In genomic region chr1:77846039-77846727, GRCm38 (mm10) we compare ENCODE assay signal across 18 mouse cellular contexts.
A peak's percentile ranks its signal among the peaks of the same experiment; 100 is the strongest.
DNase-seq lines count a peak whose midpoint lies in the region; ATAC-seq lines count a peak whose summit lies in the region.
"Had no signal": no experiment of that assay in that cellular context is flagged by ENCODE, and none has a peak within 500 bp of the region (broad histone marks: within the 10 kb centered on the region; RNA-seq: fewer than 3 reads in every experiment).

No protein-coding gene starts in this region.

- no peaks in the 10 kb centered on the region for H3K4me1 ChIP-seq in intestine, embryonic 16.5 days (ENCODE audit: control insufficient read depth, insufficient read depth, low read length)
- H3K4me1 ChIP-seq in intestine, embryonic 15.5 days (replicated peaks): 0 out of 2 replicates have a peak, but pooled peaks cover 4% of the 10 kb centered on the region

- H3K9ac ChIP-seq in intestine, embryonic 16.5 days (ENCODE audit: low read depth, low read length): no peak overlapping the region
- H3K9ac ChIP-seq in intestine, embryonic 15.5 days: no peak overlapping the region
- H3K9ac ChIP-seq: embryonic facial prominence, embryonic 13.5 days; hindbrain, embryonic 13.5 days had no signal

- intact Hi-C loops in gastrocnemius, postnatal 36 days (cut with DNase I): no loop called here

- ATAC-seq in intestine, embryonic 16.5 days: peak; percentile 52; the same call in 1 of the 2 replicates
- no peak for ATAC-seq in intestine, embryonic 15.5 days

- no peaks in the 10 kb centered on the region for H3K27me3 ChIP-seq in intestine, embryonic 16.5 days (replicated peaks; ENCODE audit: control insufficient read depth, insufficient read depth, low read length)
- H3K27me3 ChIP-seq in intestine, embryonic 15.5 days (replicated peaks): no peaks in the 10 kb centered on the region
- H3K27me3 ChIP-seq: embryonic facial prominence, embryonic 13.5 days; hindbrain, embryonic 13.5 days had no signal

- no peaks in the 10 kb centered on the region for H3K36me3 ChIP-seq in intestine, embryonic 16.5 days (ENCODE audit: control insufficient read depth, insufficient read depth, low read length)
- no peaks in the 10 kb centered on the region for H3K36me3 ChIP-seq in intestine, embryonic 15.5 days
- H3K36me3 ChIP-seq: embryonic facial prominence, embryonic 13.5 days; heart, embryonic 10.5 days; hindbrain, embryonic 13.5 days had no signal

- 0 out of 2 replicates have a peak overlapping the region, but pooled peaks have one; percentile 1 for H3K27ac ChIP-seq in intestine, embryonic 16.5 days (ENCODE audit: low read length)
- H3K27ac ChIP-seq in intestine, embryonic 15.5 days: no peak overlapping the region
- H3K27ac ChIP-seq: embryonic facial prominence, embryonic 13.5 days; heart, embryonic 10.5 days; hindbrain, embryonic 13.5 days; left cerebral cortex, adult 2 months had no signal

- peak; percentile 5 to 11 for DNase-seq in cerebellum, postnatal 36 days
- DNase-seq in cerebellum, adult 8-10 months: no peak
- peak; percentile 13 for DNase-seq in 3134 (ENCODE audit: extremely low read depth, insufficient read length, low spot score)
- DNase-seq in Muller cell, postnatal 12 days (ENCODE audit: inconsistent ontology term): peak; percentile 43
- no peak for DNase-seq in gastrocnemius, postnatal 36 days
- DNase-seq: adrenal gland, postnatal 25 days; kidney, adult 2 months; kidney, postnatal 25 days; lung, adult 2 months; lung, postnatal 36 days; retina, postnatal 1 day had no signal

- H3K4me3 ChIP-seq in intestine, embryonic 16.5 days (ENCODE audit: low read length): no peak overlapping the region
- H3K4me3 ChIP-seq in intestine, embryonic 15.5 days (replicated peaks): no peak overlapping the region
- H3K4me3 ChIP-seq: embryonic facial prominence, embryonic 13.5 days; heart, embryonic 10.5 days; hindbrain, embryonic 13.5 days; left cerebral cortex, adult 2 months had no signal

- H3K9me3 ChIP-seq in intestine, embryonic 16.5 days (ENCODE audit: control insufficient read depth, low read length): no peaks in the 10 kb centered on the region
- H3K9me3 ChIP-seq in intestine, embryonic 15.5 days: no peaks in the 10 kb centered on the region
- H3K9me3 ChIP-seq: embryonic facial prominence, embryonic 13.5 days; heart, embryonic 10.5 days; hindbrain, embryonic 13.5 days had no signal

- H3K4me2 ChIP-seq in intestine, embryonic 16.5 days (ENCODE audit: low read depth, low read length): no peak overlapping the region
- H3K4me2 ChIP-seq in intestine, embryonic 15.5 days (replicated peaks): no peak overlapping the region
- H3K4me2 ChIP-seq: embryonic facial prominence, embryonic 13.5 days; hindbrain, embryonic 13.5 days; liver, embryonic 11.5 days had no signal

- 62% methylated on average over 12 of the region's 12 CpGs for WGBS in intestine, embryonic 16.5 days
- WGBS in intestine, embryonic 15.5 days: 57% methylated on average over 12 of the region's 12 CpGs

Comparison
In these comparisons a context has a peak if more than half of its experiments do, and no peak if none do; other contexts are left out.
1. DNase-seq: peak in cerebellum, postnatal 36 days (2 of 2), 3134 (single experiment) and Muller cell, postnatal 12 days (single experiment); none in cerebellum, adult 8-10 months (single experiment) and gastrocnemius, postnatal 36 days (0 of 2).